Mouse (Mus musculus): ENCODE results near the gene Myl3.

- TF ChIP-seq POLR2A (IDR thresholded peaks at IDR 0.05; ENCODE audit: low read depth, low read length), result no peak
- no peak for TF ChIP-seq CTCF (IDR thresholded peaks at IDR 0.05; ENCODE audit: extremely low read depth, insufficient read depth, insufficient read length, insufficient replicate concordance)
These were observed 9.0 kb upstream of the Myl3 start for GRCm38 (mm10) chr9:110732623-110733022.

All from spleen, adult 2 months (tissue).